Mouse (Mus musculus) thymus, postnatal 10 days (tissue): ENCODE data around the gene Gimap5.

Experiments used
- DNase-seq, 2 experiments: peaks; one replicate each; pipeline ENCODE4 v3.0.0; 2021; ENCODE audit warnings: low spot score in 2 of 2

The Gimap5 gene

DNA sequence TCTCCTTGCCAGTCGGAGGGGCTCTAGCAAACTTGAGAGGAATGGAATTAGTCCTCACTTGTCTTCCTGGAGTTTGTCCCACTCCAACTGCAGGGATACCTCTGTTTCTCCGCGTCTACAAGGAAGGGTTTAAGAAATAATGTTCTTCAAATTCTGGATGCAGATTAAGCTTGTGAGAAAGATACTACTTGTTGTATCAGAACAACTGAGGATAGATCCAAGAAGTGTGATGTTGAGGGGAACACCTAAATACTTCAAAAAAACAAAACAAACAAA, 6.3 kb upstream of the Gimap5 start:
- no peak for DNase-seq

DNA sequence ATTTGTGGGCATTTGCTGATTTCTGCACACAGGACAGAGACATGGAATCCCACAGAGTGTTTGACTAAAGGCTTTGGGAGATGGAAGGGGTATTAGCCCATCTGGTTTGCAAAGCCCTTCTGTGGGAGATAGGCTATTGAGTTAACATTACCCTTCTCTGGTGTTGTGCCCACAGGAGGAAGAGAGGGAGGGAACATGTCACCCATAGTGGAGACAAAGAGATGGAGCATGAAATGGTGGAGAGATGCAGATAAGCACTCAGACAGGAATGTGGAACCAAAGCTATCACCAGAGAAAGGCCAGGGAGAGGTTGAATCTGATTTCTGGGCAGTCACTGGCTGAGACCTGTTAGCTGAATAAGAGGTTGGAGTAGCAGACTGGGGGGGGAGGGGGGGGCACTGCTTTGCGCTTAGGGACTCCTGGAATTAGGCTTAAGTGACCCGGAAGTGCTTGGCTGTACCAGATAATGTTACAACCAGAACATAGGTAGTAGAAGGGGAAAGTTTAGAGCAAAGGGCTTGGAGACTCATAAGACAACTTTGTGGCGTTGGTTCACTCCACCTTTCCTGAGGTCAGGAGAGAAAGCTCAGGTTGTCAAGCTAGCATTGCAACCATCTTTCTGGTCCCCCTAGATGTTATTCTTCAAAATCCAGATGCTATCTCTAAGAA, 5.4 kb upstream of the Gimap5 start:
- DNase-seq = no peak

DNA sequence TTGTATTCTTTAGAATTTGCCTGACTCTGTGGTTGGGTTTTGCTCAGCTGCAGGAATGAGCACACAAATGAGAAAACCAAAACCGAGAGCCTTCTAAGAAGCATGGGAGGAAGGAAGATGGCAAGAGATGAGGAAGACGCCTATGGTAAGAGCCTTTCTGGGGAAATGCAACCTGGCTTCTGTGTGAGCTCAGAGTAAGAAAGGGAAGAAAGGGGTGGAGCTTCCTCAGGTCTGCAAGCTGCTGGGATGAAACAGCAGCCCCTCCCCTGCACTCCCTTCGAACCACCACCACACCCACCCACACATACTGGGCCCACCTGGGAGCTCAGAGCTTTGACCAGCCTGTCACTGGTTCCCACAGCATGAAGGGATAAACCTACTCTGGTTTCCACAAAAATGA, 4.7 kb upstream of the Gimap5 start:
- DNase-seq = peak; percentile 43 to 49

DNA sequence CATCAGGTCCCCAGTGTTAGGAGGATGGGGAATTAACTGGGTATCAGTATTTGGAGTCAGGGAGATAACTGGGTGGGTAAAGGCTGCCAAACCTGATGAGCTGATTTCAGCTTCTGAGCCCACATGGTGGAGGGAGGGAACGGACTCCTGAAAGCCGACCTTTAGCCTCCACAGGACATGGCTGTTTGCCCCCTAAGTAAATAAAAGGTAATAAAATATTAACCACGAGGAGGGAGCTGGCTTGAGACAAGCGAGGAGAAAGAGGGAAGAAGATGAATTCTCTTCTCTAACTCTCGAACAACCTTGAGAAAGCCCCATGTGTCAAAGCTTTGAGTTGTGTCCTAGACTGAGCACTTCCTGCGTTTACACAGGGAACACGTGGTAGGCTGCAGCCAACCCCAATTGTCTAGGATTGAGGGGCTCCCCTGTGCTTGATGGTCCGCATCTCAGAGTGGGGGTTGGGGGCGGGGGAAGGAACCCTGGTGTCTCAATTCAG, 4.2 kb upstream of the Gimap5 start:
- peak; percentile 19 to 29 for DNase-seq

DNA sequence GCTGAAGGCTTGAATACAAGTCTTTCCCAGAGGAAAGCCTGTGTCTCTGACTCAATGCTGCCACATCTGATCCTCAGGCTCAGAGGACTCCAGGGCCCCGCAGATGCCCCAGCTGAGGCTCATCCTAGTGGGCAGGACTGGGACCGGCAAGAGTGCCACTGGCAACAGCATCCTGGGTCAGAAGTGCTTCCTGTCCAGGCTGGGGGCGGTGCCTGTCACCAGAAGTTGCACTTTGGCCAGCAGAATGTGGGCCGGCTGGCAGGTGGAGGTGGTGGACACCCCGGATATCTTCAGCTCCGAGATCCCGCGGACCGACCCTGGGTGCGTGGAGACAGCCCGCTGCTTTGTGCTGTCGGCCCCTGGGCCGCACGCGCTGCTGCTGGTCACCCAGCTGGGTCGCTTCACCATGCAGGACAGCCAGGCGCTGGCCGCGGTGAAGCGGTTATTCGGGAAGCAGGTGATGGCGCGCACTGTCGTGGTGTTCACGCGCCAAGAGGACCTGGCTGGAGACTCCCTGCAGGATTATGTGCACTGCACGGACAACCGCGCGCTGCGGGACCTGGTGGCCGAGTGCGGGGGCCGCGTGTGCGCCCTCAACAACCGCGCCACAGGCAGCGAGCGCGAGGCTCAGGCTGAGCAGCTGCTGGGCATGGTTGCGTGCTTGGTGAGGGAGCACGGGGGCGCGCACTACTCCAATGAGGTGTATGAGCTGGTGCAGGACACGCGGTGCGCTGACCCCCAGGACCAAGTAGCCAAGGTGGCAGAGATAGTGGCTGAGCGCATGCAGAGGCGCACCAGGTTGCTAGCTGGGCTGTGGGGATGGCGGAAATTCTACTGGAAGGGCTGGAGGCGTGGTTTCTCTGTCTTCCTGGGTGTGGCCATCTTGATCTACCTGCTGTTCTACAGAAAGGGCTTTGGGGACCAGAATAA, 3.3 kb upstream of the Gimap5 start:
- peak in 1 of 2 experiments; percentile 23 for DNase-seq

DNA sequence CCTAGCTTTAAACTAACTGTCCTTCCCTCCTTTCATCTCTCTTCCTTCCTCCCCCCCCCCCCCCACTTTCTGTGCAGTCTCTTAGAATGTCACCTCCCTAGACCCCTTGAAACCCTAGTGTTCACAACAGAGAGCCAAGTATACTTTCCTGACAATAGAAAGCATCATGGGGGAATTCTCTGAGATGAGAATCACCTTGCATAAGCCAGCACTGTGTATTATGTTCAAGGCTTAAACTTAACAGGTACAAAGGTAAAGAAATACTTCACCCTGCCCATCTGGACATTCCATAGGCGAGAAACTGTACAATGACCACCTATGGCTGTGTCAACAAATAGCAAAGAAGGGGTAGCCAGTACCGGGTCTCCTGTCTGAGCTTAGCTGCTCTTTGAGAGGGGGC, 507 bp upstream of the Gimap5 start:
- DNase-seq = no peak

DNA sequence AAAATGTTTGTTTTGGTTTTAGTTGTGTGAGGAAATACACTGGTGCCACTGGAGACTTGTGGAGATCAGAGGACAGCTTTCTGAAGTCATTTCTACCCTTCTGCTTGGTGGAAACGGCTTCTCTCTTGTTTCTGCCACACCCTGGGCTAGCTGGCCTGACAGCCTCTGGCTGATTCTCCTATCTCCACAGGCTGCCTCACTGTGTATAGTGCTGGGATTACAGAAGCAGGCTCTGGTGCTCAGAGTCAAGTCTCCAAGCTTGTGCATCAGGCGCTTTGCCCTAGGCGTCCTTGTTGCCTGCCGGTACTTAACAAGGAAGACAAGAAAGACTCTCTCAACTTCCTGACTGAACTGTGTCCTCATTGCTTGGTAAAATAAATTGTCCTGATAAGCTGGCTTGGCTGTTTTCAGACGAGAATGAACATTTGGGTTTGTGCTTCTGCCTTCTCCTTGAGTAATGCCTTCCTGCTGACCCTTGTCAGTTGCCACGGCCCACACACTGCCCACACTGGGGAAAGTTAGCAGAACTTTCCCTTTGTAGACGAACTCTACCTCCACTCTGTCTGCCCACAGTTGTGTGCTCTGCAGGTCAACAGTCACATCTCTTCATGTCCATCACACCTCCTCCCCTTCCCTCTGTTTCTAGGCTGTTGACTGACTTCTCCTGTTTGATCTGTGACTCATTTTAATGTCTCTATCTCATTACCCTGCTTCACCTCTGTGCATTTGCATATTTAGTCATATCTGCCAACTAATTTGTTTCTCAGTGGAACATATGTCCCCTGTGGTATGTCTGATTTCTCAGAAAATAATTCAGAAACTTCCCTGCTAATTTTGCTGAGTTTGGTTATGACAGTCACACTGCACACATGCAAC, 1.3 kb downstream of the Gimap5 start:
- DNase-seq = no peak

DNA sequence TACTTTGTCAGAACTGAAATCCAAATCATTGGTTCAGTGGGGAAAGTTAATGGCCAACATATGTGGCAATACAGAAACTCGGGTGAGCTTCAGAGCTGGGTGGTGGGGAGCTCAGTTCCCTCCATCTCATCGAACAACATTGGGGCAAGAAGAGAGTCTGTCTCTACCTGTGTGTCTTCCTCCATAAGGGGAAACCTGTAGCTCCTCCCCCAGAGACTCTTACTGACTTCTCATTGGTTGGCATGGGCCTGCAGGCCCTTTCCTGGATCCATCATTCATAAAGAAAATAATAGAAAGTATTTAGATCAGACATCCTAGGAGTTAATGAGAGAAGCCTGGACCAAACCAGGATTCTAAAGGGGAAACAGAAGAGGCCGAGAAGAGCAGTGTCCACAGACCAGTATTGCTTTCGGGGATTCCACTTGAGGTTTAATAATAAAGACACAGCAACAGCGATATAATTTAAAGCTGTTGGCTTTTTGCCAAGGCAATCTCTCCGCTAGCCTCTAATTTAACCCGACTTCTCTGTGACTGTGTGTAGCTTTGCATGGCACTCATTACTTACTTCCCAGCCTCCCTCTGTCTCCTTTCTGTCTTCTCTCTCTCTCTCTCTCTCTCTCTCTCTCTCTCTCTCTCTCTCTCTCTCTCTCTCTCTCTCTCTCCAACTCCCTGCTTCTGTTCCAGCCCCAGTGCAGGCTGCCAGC, 17.7 kb downstream of the Gimap5 start:
- no peak for DNase-seq

DNA sequence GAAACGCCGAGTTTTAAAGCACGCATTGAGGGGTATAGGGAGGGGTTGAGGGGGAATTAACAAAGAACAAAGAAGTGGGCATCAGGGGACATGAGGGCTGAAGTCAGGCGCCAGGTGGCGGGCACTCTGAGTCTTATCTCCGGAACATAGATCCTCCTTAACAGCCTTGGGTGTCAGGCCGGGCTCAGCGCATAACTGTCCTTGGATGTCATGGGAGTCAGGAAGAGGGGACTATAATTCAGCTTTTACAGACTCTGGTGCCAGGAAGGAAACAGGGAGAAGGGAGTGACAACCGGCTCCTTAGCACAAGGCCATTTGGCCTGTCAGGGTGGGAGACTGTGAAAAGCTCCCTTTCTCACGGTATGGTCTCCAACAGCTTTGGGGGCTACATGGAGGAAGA, 18.5 kb downstream of the Gimap5 start:
- DNase-seq = no peak

DNA sequence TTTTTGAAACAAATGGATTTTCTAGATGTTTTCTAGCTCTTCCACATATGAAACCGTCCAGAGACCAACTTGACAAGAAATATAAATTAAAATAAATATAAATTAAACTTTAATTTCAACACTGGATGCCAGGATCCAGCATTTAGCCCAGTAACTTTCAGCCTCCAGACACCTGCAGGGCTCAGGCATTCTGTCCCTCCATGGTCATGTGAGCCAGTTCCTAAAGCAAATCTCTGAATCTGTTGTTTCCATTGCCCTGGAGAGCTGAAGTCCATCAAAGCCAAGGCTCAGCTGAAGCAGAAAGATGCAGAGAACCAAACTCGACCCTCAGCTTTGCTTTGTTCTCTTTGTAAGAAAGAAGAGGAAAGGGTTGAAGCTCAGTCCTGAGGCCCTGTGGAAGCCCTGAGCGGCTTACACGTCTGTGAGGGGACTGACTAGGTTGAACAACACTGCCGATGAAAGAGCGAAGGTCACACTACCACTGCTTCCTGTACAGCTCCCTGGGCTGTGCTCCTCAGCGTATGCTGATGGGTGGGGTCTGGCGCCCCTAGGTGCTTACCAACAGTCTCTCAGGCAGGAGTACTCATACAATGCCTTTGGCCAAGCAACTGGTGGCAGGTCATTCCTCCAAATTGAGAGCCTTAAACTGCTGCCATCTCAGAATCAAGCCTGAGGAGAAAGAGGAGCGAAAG, 22.3 kb downstream of the Gimap5 start:
- peak; percentile 68 to 69 for DNase-seq

DNA sequence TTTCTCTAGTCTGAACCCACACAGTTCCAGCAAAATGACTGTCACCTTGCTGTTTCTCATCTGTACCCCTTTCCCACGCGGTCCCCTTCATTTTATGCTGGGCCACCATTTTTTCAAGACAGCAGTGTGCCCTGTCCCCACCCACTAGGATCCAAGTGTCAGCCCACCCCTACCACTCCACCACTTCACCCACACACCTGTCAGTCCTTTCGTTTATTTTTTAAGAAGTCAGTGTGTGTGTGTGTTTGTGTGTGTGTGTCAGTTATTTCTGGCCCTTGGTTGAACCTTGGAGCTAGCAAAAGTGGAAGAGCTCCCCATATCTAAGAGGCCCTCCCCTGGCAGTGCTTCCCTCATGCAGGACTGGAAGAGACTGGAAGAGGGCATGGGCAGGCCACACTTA, 22.9 kb downstream of the Gimap5 start:
- no peak for DNase-seq

DNA sequence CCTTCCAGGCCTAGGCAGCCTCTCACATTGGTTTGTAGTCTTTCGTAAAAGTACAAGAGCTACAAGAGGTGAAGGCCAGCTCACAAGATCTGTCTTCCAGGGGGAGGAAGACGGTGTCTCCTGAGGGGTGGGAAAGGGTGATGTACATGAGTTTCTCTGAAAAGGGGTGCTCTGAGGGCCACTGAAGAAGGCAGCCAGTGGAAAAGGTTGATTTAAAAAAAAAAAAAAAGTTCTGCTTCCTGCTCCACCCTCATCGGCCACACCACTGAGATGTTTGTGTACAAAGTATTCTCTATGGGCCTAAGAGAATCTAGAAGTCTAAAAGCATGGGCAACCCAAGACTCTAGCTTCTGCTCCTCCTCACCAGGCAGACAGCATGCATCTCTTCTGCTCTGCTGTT, 24.7 kb downstream of the Gimap5 start, which contains the start of gene Gimap3:
Gene Gimap3 (minus strand): TSS at position 156 of the 400 bp plus-strand sequence.
- peak in 1 of 2 experiments; percentile 6 for DNase-seq

DNA sequence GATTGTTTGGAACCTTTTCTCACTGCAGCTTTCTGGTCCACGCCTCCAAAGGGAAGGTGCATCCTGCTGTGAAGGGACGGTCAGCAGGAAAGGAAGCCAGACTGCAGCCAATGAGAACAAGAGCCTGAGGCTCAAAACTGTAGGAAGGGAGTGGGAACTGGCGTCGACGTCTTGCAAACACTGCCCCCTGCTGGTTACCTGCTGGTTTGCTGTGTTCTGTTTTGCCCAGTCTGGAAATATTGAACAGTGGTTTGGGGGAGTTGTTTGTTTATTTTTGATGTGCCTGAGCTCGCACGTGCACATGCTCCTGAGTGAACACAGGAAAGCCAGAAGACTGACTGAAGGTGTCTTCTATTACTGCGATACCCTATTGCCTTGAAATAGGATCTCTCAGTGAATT, 26.0 kb downstream of the Gimap5 start:
- DNase-seq = peak; percentile 57 to 91

DNA sequence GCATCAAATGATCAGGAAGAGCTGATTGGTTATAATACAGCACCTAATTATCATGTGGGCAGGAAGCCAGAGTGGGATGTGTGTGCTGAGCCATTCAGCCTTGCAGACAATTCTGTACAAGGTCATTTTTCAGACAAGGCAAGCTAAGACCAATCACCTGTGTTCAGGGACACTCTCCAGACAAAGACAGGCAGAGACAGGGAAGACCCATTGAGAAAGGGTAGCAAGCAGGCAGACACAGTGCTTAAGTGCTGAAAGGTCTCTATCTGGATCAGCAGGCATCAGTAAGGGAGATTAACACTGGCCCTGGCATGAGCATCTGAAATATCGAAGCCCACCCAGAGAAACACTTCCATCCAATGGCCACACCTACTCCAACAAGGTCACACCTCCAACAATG, 38.4 kb downstream of the Gimap5 start:
- no peak for DNase-seq

DNA sequence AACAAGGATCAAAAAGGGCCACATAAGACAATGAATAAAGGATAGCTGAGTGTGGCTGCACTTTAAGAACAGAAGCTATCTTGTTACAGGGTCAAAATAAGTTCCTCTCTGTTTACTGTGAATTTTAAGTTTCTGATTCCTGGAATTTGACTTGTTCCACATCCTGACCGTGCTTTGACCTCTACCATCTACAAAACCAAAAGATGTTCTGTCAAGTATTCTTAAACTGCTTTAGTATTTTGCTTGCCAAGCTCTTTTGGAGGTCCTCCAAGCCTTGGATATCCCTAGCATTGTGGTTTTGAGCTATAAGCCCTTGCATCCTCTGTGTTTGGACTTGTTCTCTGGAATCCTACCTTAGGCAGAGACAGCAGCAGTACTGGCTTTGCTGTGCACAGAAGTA, 39.2 kb downstream of the Gimap5 start:
- DNase-seq = no peak

DNA sequence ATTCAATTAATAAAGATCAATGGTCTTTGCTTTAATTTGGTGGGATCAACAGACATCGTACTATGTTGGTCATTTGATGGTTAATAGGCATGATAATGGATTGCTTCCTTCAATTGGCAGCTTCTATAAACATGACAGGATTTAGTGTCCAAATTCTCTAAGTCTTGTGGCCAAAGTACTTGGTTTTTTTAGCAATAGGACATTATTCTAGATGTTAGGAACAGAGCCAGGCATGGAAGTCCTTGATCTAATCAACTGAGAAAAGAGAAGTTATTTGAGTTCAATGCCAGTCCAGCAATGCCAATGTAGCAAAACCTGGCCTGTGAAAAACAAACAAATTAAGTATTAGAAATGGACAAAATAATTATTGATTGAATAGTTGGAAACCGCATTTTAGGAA, 39.6 kb downstream of the Gimap5 start:
- DNase-seq = no peak

DNA sequence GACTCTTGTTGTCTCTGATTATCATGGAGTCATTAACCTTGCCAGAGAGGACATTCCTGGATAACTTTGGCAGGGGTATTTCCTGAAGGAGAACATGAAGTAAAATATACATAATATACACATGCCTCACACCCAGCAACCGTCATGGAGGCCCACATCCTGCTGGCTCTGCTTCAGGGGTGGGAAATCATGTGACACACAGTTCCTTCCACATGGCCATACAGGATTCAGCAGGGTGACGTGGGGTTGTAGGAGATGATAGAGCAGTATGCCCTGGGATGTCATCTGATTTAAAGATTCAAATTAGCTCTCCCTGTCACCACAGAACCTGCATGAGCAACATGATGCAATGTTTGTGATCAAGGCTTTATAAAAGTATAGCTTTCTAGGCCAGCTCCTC, 41.9 kb downstream of the Gimap5 start:
- no peak for DNase-seq

DNA sequence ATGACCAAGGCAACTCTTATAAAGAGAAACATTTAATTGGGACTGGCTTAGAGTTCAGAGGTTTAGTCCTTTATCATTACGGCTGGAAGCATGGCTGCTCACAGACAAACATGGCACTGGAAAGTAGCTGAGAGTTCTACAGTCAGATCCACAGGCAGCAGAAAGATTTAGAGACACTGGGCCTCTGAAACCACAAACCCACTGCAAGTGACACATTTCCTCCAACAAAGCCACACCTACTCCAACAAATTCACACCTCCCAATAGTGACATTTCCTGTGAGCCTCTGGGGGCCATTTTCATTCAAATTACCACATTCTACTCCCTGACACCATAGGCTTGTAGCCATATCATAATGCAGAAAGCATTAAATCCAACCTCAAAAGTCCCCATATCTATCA, 55.9 kb downstream of the Gimap5 start:
- DNase-seq = no peak

DNA sequence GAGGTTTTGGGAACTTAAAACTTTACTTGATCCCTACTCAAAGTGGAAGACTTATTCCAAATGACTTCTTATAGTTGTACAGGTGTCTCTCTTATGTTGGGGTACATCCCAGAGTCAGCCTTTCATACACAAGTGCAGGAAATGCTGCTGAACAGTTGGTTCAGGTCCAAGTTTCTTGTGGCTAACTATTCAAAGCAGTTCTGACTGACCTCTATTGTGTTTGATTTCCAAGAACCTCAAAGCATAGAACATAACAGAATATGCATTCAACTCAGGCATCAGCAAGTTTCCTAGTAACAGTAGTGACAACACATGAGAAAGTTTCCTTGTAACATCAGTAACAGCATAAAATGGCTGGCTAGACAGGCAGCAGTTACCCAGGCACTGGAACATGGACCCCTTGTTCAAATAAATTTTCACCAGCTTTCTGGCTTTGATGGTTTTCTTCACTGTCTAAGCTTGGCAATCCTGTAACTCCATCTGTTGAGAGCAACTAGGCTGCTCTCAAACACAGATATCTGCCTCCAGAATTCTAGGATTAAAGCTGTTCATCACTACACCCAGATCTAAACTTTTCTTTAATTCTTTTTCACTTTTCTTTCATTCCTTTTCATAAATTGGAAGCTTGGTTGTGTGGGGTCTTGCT, 57.5 kb downstream of the Gimap5 start:
- DNase-seq = no peak
